Mouse (Mus musculus) spleen, adult 2 months (tissue): ENCODE data around the gene Prol1.

Source experiments
- CTCF ChIP-seq: fragments of 200-500 bp; IDR thresholded peaks from 2 replicates; pipeline ENCODE4 v1.5.1; 2011; ENCODE audit warnings: mild to moderate bottlenecking, inconsistent platforms; ENCODE audit not compliant: insufficient read depth, insufficient read length, insufficient replicate concordance; ENCODE audit errors: extremely low read depth
- POLR2A ChIP-seq: fragments of 200-500 bp; IDR thresholded peaks from 2 replicates; pipeline ENCODE4 v1.6.1; 2011; ENCODE audit warnings: low read depth, low read length, inconsistent platforms

- no peak for TF ChIP-seq CTCF
- TF ChIP-seq POLR2A = no peak
Measured at GRCm38 (mm10) chr5:88268619-88269018, 48.5 kb upstream of the Prol1 start, which contains the start of gene Gm7714.
